Mouse (Mus musculus) frontal cortex, adult 2 months (tissue): Measurements from ENCODE around the gene Dnajb7. TPM values are rescaled to one million over a fixed set of nuclear protein-coding genes. Genes with fewer than 3 reads are reported as not detected.
"Not testable (repeated sequence)": the region's sequence is repeated elsewhere in the genome, so short reads cannot be mapped to it uniquely, and the experiment has no call there.

Experiments used
- DNase-seq, 2 experiments: peaks; one replicate each; pipeline ENCODE4 v3.0.0; 2022; ENCODE audit warnings: low spot score in 1 of 2; ENCODE audit errors: extremely low spot score in 1 of 2
- polyA plus RNA-seq: library from polyadenylated mRNA; depleted of rRNA; stranded (reverse); fragments of >200 nt; gene quantifications from 2 replicates; pipeline ENCODE4 v1.2.3, GENCODE M21; 2012; rRNA removed

Gene Dnajb7
- 0.10 TPM in 1 of 2 replicates, not detected in the other for polyA plus RNA-seq

GRCm38 (mm10) chr15:81408199-81408598, at the start of gene Dnajb7:
TSS of gene Dnajb7 (minus strand) at chr15:81408299.
- no peak for DNase-seq

GRCm38 (mm10) chr15:81448463-81448862, 40.4 kb upstream of the Dnajb7 start:
- peak; percentile 33 to 92 for DNase-seq

- no peak for DNase-seq
Measured at GRCm38 (mm10) chr15:81439236-81439635, 31.1 kb upstream of the Dnajb7 start.

GRCm38 (mm10) chr15:81438345-81438744, 30.2 kb upstream of the Dnajb7 start:
- DNase-seq, result no peak

- DNase-seq, result no peak
Measured at GRCm38 (mm10) chr15:81431195-81431594, 23.1 kb upstream of the Dnajb7 start.

GRCm38 (mm10) chr15:81427947-81428346, 19.8 kb upstream of the Dnajb7 start:
- no peak for DNase-seq

- DNase-seq, result no peak
Measured at GRCm38 (mm10) chr15:81425311-81425710, 17.2 kb upstream of the Dnajb7 start.

- no peak for DNase-seq
Measured at GRCm38 (mm10) chr15:81422156-81422681, 14.1 kb upstream of the Dnajb7 start.

- DNase-seq, result peak in 1 of 2 experiments; percentile 6
Measured at GRCm38 (mm10) chr15:81421454-81421853, 13.4 kb upstream of the Dnajb7 start.

- DNase-seq, result no peak
Measured at GRCm38 (mm10) chr15:81418065-81418464, 10.0 kb upstream of the Dnajb7 start.

GRCm38 (mm10) chr15:81416763-81417310, 8.7 kb upstream of the Dnajb7 start:
- DNase-seq, result not testable (repeated sequence)

GRCm38 (mm10) chr15:81405008-81405407, 3.1 kb downstream of the Dnajb7 start:
- no peak for DNase-seq

- peak; percentile 93 to 98 for DNase-seq
Measured at GRCm38 (mm10) chr15:81399638-81400315, 8.3 kb downstream of the Dnajb7 start, which contains the start of the genes St13 and Xpnpep3. TSS of gene St13 (minus strand) at chr15:81400077. TSS of gene Xpnpep3 (plus strand) at chr15:81400138.

GRCm38 (mm10) chr15:81399297-81399637, 8.8 kb downstream of the Dnajb7 start:
- DNase-seq, result no peak

GRCm38 (mm10) chr15:81398189-81398588, 9.9 kb downstream of the Dnajb7 start:
- DNase-seq, result no peak

GRCm38 (mm10) chr15:81394211-81394915, 13.7 kb downstream of the Dnajb7 start:
- peak in 1 of 2 experiments; percentile 5 for DNase-seq

GRCm38 (mm10) chr15:81392997-81393396, 15.1 kb downstream of the Dnajb7 start:
- DNase-seq, result peak; percentile 21 to 62

GRCm38 (mm10) chr15:81386327-81386726, 21.8 kb downstream of the Dnajb7 start:
- no peak for DNase-seq

GRCm38 (mm10) chr15:81378845-81379244, 29.3 kb downstream of the Dnajb7 start:
- no peak for DNase-seq

- DNase-seq, result no peak
Measured at GRCm38 (mm10) chr15:81374621-81375020, 33.5 kb downstream of the Dnajb7 start.

- DNase-seq, result no peak
Measured at GRCm38 (mm10) chr15:81370356-81370755, 37.7 kb downstream of the Dnajb7 start.
